Mouse (Mus musculus) liver, embryonic 14.5 days (tissue): ENCODE measurements around the gene Iqsec3. TPM values are rescaled to one million over a fixed set of nuclear protein-coding genes. Genes with fewer than 3 reads are reported as not detected.

ENCODE experiments used
- ATAC-seq: fragments of 200-750 bp; cut with Nextera tagmentation; 2 replicates; pipeline ENCODE4 v1.8.0; 2017; ENCODE audit warnings: moderate number of reproducible peaks, mild to moderate bottlenecking, moderate library complexity; ENCODE audit not compliant: insufficient read depth
- DNase-seq, 3 experiments: peaks; one replicate each; pipeline ENCODE4 v3.0.0-alpha.2; 2012 to 2013; ENCODE audit warnings: low read depth in 3 of 3, low spot score in 3 of 3
- H3K27ac ChIP-seq: fragments of 300-500 bp; sonication (generic); 2 replicates; pipeline ENCODE4 v1.5.1; 2014; ENCODE audit warnings: moderate library complexity, mild to moderate bottlenecking, control low read depth, inconsistent platforms
- H3K27me3 ChIP-seq: fragments of 300-500 bp; sonication (generic); 2 replicates; pipeline ENCODE4 v1.6.1; 2014; ENCODE audit warnings: mild to moderate bottlenecking, low read length, moderate library complexity; ENCODE audit not compliant: control insufficient read depth, insufficient read depth
- H3K36me3 ChIP-seq: fragments of 300-500 bp; sonication (generic); replicated peaks from 2 replicates; pipeline ENCODE4 v1.6.1; 2014; ENCODE audit warnings: low read depth; ENCODE audit not compliant: control insufficient read depth, insufficient read depth
- H3K4me1 ChIP-seq, 2 experiments: fragments of 200-500 bp in 1 of 2; fragments of 300-500 bp in 1 of 2; sonication (generic) in 1 of 2; replicated peaks; 2 replicates each; pipeline ENCODE4 v1.6.1; 2012 to 2014; ENCODE audit warnings: antibody characterized with exemption in 1 of 2, inconsistent platforms in 1 of 2, low read length in 1 of 2; ENCODE audit not compliant: control insufficient read depth in 2 of 2, insufficient read depth in 2 of 2
- H3K4me2 ChIP-seq: fragments of 300-500 bp; sonication (generic); 2 replicates; pipeline ENCODE4 v1.6.1; 2014; ENCODE audit warnings: low read depth, mild to moderate bottlenecking, control low read depth, moderate library complexity
- H3K4me3 ChIP-seq, 2 experiments: fragments of 200-500 bp in 1 of 2; fragments of 300-500 bp in 1 of 2; sonication (generic) in 1 of 2; 2 replicates each; pipeline ENCODE4 v1.5.1; 2012 to 2014; ENCODE audit warnings: low read depth in 2 of 2, low read length in 2 of 2, mild to moderate bottlenecking in 2 of 2, control low read depth in 1 of 2, inconsistent platforms in 1 of 2, moderate library complexity in 1 of 2; ENCODE audit not compliant: insufficient read depth in 1 of 2
- H3K9ac ChIP-seq: fragments of 300-500 bp; sonication (generic); replicated peaks from 2 replicates; pipeline ENCODE4 v1.6.1; 2014; ENCODE audit warnings: mild to moderate bottlenecking, control low read depth, moderate library complexity
- H3K9me3 ChIP-seq: fragments of 300-500 bp; sonication (generic); 2 replicates; pipeline ENCODE4 v1.6.1; 2016; ENCODE audit warnings: low read length, mixed read lengths; ENCODE audit not compliant: control insufficient read depth
- CTCF ChIP-seq: IDR thresholded peaks from 2 replicates; pipeline ENCODE4 v1.5.1; 2016; ENCODE audit warnings: antibody characterized with exemption, low read depth, control low read depth
- EP300 ChIP-seq: IDR thresholded peaks from 2 replicates; pipeline ENCODE4 v1.6.1; 2016; ENCODE audit warnings: antibody characterized with exemption, low read depth
- whole genome bisulfite sequencing: fragments of 180-500 bp; shearing (Covaris S2); extraction: QIAGEN DNeasy Blood & Tissue Kit; methylation state at CpG from one replicate; pipeline ENCODE4 v1.1.7; 2014; ENCODE audit not compliant: insufficient replicate concordance; 5-methylcytosine and 5-hydroxymethylcytosine counted together
- polyA plus RNA-seq, 2 experiments: library from polyadenylated mRNA; depleted of rRNA in 1 of 2; stranded (reverse) in 1 of 2; unstranded in 1 of 2; fragments of >200 nt; fragmentation: Nextera tagmentation in 1 of 2; extraction: Ambion mirVana in 1 of 2; gene quantifications; 2 replicates each; pipeline versions ENCODE4 v1.2.1 to v1.2.3; 2012 to 2014

Gene Iqsec3
- polyA plus RNA-seq, 2 experiments, result under 0.01 TPM; not detected in 1

DNA sequence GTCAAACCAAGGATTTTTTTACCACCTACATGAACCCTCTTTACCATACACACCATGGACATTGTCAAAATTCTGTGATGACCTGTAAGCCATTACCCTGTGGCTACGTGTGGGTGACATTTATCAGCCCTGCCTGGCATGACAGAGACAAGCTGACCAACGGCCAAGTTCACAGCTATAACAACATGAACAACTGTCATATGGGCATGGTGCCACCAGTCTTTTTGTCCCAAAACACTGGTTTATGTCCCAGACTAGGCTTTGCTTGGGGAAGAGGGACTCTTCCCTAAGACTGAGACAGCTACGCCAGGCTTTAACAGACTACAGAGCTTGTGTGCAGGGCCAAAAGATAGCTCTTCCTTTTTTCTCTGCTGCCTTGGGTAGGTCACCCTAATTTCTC lies 16.8 kb downstream of the Iqsec3 start:
- 54% methylated on average over 3 of the region's 3 CpGs for WGBS
- no peaks in the 10 kb centered on the region for H3K4me1 ChIP-seq
- H3K9ac ChIP-seq, result no peak overlapping the region
- TF ChIP-seq CTCF, result no peak
- TF ChIP-seq EP300, result no peak
- H3K27me3 ChIP-seq, result no peaks in the 10 kb centered on the region
- no peak for DNase-seq
- H3K4me3 ChIP-seq, result no peak overlapping the region
- H3K36me3 ChIP-seq, result no peaks in the 10 kb centered on the region
- no peak overlapping the region for H3K27ac ChIP-seq
- no peak for ATAC-seq
- no peak overlapping the region for H3K4me2 ChIP-seq
- no peaks in the 10 kb centered on the region for H3K9me3 ChIP-seq

DNA sequence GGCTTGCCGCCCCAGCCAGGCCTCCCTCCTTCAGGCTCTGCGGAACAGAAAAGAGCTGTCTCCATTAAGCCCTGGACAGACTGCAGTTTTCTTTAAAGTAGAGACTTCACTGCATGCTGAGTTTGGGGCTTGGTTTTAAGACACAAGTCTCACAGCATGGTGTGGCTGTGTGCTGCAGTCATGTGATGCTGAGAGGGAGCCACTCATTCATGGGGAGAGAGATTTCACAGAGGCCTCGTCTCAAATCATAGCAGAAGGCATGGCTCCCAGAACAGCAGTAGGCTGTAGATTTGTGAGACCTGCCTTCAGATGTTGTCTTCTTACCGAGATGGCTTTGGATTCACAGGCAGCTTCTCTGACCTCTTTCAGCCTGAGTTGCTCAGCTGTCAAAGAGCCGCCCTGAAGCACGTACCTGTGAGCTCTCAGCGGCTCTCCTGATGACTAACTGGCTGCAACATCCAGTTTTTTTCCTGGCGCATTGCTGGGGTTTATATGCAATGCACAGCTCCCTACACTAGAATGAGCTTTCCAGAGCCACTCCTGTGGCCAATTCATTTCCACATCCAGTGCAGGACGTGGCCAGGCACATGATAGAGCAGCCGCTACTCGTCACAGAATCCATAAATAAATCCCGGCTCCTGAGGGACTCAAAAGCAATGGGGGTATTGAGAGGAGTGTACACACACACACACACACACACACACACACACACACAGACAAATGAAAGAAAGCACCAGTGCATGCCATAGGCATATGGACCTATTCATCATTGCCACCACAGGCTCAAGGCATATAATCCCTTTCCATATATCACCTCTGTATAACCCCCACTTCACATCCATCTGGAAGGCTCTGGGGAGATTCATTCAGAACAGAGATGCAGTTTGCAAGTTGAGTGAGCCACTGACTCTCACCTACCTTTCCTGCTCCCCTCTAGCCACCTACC lies 18.7 kb downstream of the Iqsec3 start:
- TF ChIP-seq EP300 (no peak), CTCF (no peak)
- Histone ChIP-seq H3K9ac (no peak overlapping the region), H3K4me1 (no peaks in the 10 kb centered on the region), H3K4me3 (no peak overlapping the region), H3K9me3 (no peaks in the 10 kb centered on the region), H3K4me2 (no peak overlapping the region), H3K36me3 (no peaks in the 10 kb centered on the region), H3K27ac (no peak overlapping the region), H3K27me3 (no peaks in the 10 kb centered on the region)
- WGBS, result 64% methylated on average over 12 of the region's 12 CpGs
- DNase-seq (no peak), ATAC-seq (no peak)

DNA sequence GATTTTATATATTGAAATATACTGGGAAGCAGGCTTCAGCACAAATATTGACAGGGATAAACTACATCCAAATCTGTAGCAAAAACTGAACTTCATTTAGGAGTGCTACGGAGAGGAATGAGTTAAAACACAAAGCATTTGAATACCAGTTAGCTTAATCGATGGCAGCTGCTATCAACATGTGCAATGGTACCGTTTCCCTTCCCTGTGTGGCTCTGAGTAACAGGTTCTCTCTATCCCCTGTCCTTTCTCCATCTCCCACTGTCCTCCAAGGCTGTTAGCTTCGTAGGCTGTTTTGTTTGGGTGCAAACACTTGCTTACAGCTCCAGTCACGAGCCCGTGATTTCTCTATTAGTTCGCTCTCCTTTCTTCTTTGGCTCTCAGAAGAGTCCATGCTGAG lies 19.7 kb downstream of the Iqsec3 start:
- H3K27ac ChIP-seq, result no peak overlapping the region
- no peak overlapping the region for H3K4me3 ChIP-seq
- H3K9me3 ChIP-seq, result no peaks in the 10 kb centered on the region
- ATAC-seq (no peak), DNase-seq (no peak)
- H3K27me3 ChIP-seq, result no peaks in the 10 kb centered on the region
- TF ChIP-seq EP300 (no peak), CTCF (no peak)
- H3K9ac ChIP-seq, result no peak overlapping the region
- H3K36me3 ChIP-seq, result no peaks in the 10 kb centered on the region
- H3K4me2 ChIP-seq, result no peak overlapping the region
- 37% methylated on average over 7 of the region's 7 CpGs for whole genome bisulfite sequencing
- H3K4me1 ChIP-seq, result no peaks in the 10 kb centered on the region

DNA sequence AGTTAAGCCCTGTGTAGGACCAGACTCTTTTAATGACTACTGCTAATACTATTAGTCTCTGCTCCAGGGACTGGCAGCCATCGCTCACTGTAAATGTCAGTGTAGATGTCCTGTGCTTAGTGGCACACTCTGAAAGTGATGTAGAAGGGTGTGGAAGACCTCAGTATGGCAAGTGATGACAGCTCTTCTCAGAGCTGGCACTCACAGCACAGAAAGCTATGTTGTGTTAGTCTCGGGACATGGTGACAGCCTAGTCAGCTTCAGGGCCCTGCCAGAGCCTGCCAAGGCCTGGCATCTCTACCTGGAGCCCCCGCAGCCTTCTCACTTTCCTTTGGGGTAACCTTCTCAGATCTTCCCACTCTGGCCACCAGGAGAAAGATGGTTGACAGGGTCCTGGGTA lies 21.8 kb downstream of the Iqsec3 start:
- WGBS, result 52% methylated on average over 3 of the region's 3 CpGs

DNA sequence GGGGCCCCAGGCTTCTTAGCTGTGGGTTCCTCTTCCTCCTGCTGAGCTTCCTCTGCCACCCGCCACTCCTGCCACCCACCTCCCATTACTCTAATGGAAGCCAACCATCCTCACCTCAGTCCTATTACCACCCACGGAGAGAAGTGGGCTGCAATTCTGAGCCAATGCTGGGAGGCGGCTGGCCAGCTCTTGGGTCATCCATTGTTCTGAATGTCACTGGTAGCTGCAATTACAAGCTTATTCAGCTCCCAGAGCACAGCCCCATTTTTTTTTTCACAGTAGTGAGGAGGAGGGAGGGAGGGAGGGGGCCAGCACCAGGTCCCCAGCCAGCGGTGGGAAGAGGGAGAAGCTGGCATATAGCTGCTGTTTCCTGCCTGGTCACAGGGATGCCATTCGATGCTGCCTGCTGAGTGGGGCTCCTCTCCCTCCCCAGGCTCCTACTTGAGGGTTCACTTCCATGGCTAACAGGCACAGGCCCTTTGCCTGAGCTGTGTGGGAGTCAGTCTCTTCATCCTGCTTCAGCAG lies 32.7 kb downstream of the Iqsec3 start:
- Histone ChIP-seq H3K36me3 (no peaks in the 10 kb centered on the region), H3K27ac (no peak overlapping the region), H3K9me3 (no peaks in the 10 kb centered on the region), H3K4me2 (no peak overlapping the region), H3K9ac (no peak overlapping the region), H3K27me3 (no peaks in the 10 kb centered on the region), H3K4me3 (no peak overlapping the region), H3K4me1 (no peaks in the 10 kb centered on the region)
- TF ChIP-seq CTCF (no peak), EP300 (no peak)
- WGBS, result 7% methylated on average over 5 of the region's 5 CpGs
- ATAC-seq (no peak), DNase-seq (no peak)

More for the DNA sequence above, 21.8 kb downstream of the Iqsec3 start:
- Histone ChIP-seq H3K4me1 (no peaks in the 10 kb centered on the region), H3K4me3 (no peak overlapping the region), H3K27ac (no peak overlapping the region), H3K9ac (no peak overlapping the region), H3K9me3 (no peaks in the 10 kb centered on the region), H3K36me3 (no peaks in the 10 kb centered on the region), H3K27me3 (no peaks in the 10 kb centered on the region), H3K4me2 (no peak overlapping the region)
- TF ChIP-seq CTCF (no peak), EP300 (no peak)
- DNase-seq, result no peak
- no peak for ATAC-seq
